Mouse (Mus musculus) small intestine, adult 2 months (tissue): ENCODE results near the gene Hist2h3c2.
A peak's percentile ranks its signal among the peaks of the same experiment; 100 is the strongest.

Experiments
- CTCF ChIP-seq: fragments of 200-500 bp; IDR thresholded peaks from 2 replicates; pipeline ENCODE4 v1.5.1; 2012; ENCODE audit warnings: low read depth, mild to moderate bottlenecking, control low read depth, inconsistent platforms, low read length, moderate library complexity, mixed read lengths; ENCODE audit not compliant: insufficient replicate concordance, insufficient read length; ENCODE audit errors: extremely low read depth
- POLR2A ChIP-seq: fragments of 200-500 bp; IDR thresholded peaks from 2 replicates; pipeline ENCODE4 v1.6.1; 2012; ENCODE audit warnings: low read depth, mild to moderate bottlenecking, control low read depth, inconsistent platforms, low read length, moderate library complexity

GRCm38 (mm10) chr3:96263558-96264403 is 24.9 kb upstream of the Hist2h3c2 start:
- no peak; the same call in 1 of the 2 replicates for TF ChIP-seq POLR2A
- TF ChIP-seq CTCF: peak; percentile 29; the same call in 1 of the 2 replicates
